Comparison of ENCODE assay signal across 11 mouse cellular contexts in the genomic region with DNA sequence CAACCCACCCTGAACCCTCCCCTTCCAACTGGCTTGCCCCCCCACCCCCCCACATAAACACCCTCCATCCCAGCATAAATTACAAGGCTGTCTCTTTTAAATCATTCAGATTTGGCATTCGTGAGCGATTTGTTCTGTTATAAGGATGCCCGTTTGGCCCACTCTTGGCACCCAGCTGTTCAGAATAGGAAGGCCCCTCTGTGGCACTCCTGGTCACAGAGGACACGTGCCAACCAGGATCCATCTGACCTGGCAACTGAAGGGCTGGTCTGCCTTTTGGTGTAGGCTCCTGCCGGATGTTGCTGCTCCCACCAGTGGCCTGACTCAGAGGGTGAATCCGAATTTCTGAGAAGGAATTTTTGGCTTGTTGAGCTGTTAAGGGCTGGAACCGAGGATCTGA. TPM values are rescaled to one million over a fixed set of nuclear protein-coding genes. Genes with fewer than 3 reads are reported as not detected.
"Had no signal": no experiment of that assay in that cellular context is flagged by ENCODE, and none has a peak within 500 bp of the region (broad histone marks: within the 10 kb centered on the region; RNA-seq: fewer than 3 reads in every experiment).

No protein-coding gene starts in this region.

- DNase-seq: kidney, postnatal 14 days; liver; liver, embryonic 13.5 days; liver, postnatal 0 days; lung, postnatal 14 days; retina, postnatal 1 day; right cerebral cortex, postnatal 4 days; spleen, adult 18-20 months; thymus, adult 18-20 months; thymus, postnatal 14 days had no signal

RNA-seq across cellular contexts. Expression of gene Rs1, which starts 40.4 kb away (rescaled TPM):
- total RNA-seq: monocyte, adult 5-6 weeks had no signal
